Mouse (Mus musculus): ENCODE results near the gene Khdrbs1. TPM values are rescaled to one million over a fixed set of nuclear protein-coding genes. Genes with fewer than 3 reads are reported as not detected.

The Khdrbs1 gene
- total and polyA plus RNA-seq, 3 experiments: 58.6 to 125 (median 67.4) TPM

DNA sequence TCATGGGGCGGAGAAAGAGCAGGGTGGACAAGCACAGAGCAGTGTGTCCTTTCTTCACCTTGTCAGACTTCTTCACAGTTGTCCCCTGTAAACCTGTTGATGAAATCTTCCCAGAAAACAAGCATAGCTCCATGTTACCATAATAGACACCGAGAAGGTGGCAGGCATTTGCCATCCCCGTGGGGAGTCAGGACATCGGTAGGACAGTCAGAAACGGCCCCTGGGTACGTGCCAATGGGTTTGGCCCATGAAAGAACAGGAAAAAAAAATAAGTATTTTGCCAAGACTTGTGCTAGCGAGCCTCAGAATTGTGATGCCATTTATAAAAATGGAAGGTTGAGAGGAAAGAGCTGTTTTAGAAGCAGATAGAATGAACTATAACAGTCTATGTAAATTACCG lies 25.7 kb upstream of the Khdrbs1 start:
- Histone ChIP-seq H3K9ac (ENCODE audit: insufficient read depth, low read depth) (no peak overlapping the region), H3K4me3 (replicated peaks in 1 of 3; ENCODE audit: low read depth in 2 of 3, low read length in 2 of 3, poor library complexity in 1 of 3) (no peak overlapping the region), H3K4me2 (ENCODE audit: insufficient read depth, low read depth, poor library complexity, severe bottlenecking) (no peak overlapping the region), H3K27me3 (replicated peaks) (no peaks in the 10 kb centered on the region), H3K4me1 (ENCODE audit: control insufficient read depth in 1 of 2, insufficient read depth in 2 of 2) (peaks cover 4 to 28% of the 10 kb centered on the region in 2 experiments; a peak in 3 of 4 replicates), H3K36me3 (replicated peaks in 1 of 2; ENCODE audit: control insufficient read depth in 1 of 2, insufficient read depth in 1 of 2, low read length in 1 of 2) (no peaks in the 10 kb centered on the region), H3K79me2 (replicated peaks; ENCODE audit: control insufficient read depth, extremely low read depth, insufficient read depth, poor library complexity, severe bottlenecking) (no peaks in the 10 kb centered on the region; the same call in 1 of the 2 replicates), H3K27ac (ENCODE audit: insufficient read depth, low read depth) (no peak overlapping the region), H3K9me3 (replicated peaks; ENCODE audit: low read length) (no peaks in the 10 kb centered on the region)
- dilution Hi-C loops (cut with MboI; ENCODE audit: extremely low pct_ligation_motif_present, extremely low pct_unique_long_range_greater_than_20kb, low sequenced_read_pairs) (no loop called here), in situ Hi-C loops (cut with MboI; ENCODE audit: low pct_ligation_motif_present, low pct_unique_long_range_greater_than_20kb, low sequenced_read_pairs) (no loop called here)
- no peak for TF ChIP-seq USF2 (conservative IDR thresholded peaks at IDR 0.05; ENCODE audit: low read depth, low read length)
- no peak for TF ChIP-seq MYC (IDR thresholded peaks at IDR 0.05; ENCODE audit: low read depth, low read length)
- TF ChIP-seq JUND (conservative IDR thresholded peaks at IDR 0.05; ENCODE audit: low read depth, low read length): no peak
- TF ChIP-seq KAT2A (IDR thresholded peaks at IDR 0.05; ENCODE audit: insufficient replicate concordance, low read length): no peak
- no peak for TF ChIP-seq PAX5 (IDR thresholded peaks at IDR 0.05; ENCODE audit: low read length)
- no peak for DNase-seq (ENCODE audit: extremely low read depth)

DNA sequence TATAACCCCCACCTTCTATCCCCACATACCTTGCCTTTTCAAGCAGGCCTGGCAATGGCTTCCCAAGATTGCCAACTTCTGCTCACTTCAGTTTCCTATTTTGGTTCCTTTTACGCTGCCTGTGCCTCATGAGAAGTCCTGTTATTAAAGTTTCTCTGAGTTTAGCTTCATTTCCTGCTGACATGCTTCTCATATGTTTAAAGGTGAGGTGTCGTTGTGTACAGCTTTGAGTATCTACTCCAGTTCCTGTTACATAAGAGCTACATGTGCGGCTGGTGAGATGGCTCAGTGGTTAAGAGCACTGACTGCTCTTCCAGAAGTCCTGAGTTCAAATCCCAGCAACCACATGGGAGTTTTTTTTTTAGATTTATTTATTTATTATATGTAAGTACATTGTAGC lies 23.2 kb upstream of the Khdrbs1 start:
- H3K27ac ChIP-seq (ENCODE audit: insufficient read depth, low read depth): no peak overlapping the region
- H3K9me3 ChIP-seq (replicated peaks; ENCODE audit: low read length): no peaks in the 10 kb centered on the region
- dilution Hi-C loops (cut with MboI; ENCODE audit: extremely low pct_ligation_motif_present, extremely low pct_unique_long_range_greater_than_20kb, low sequenced_read_pairs) (no loop called here), in situ Hi-C loops (cut with MboI; ENCODE audit: low pct_ligation_motif_present, low pct_unique_long_range_greater_than_20kb, low sequenced_read_pairs) (no loop called here)
- peaks cover 4 to 23% of the 10 kb centered on the region in 2 experiments; a peak in 3 of 4 replicates for H3K4me1 ChIP-seq (ENCODE audit: control insufficient read depth in 1 of 2, insufficient read depth in 2 of 2)
- H3K4me2 ChIP-seq (ENCODE audit: insufficient read depth, low read depth, poor library complexity, severe bottlenecking): no peak overlapping the region
- H3K36me3 ChIP-seq (replicated peaks in 1 of 2; ENCODE audit: control insufficient read depth in 1 of 2, insufficient read depth in 1 of 2, low read length in 1 of 2): no peaks in the 10 kb centered on the region
- TF ChIP-seq RAD21 (IDR thresholded peaks at IDR 0.05; ENCODE audit: low read depth, low read length) (no peak), ZC3H11A (IDR thresholded peaks at IDR 0.05; ENCODE audit: low read depth, low read length) (no peak), MYC (IDR thresholded peaks at IDR 0.05; ENCODE audit: low read depth, low read length) (no peak), ZKSCAN1 (IDR thresholded peaks at IDR 0.05; ENCODE audit: borderline replicate concordance, low read depth, low read length) (no peak), ETS1 (conservative IDR thresholded peaks at IDR 0.05; ENCODE audit: low read depth, low read length) (no peak), BHLHE40 (IDR thresholded peaks at IDR 0.05; ENCODE audit: low read depth, low read length) (no peak), TCF12 (IDR thresholded peaks at IDR 0.05; ENCODE audit: low read depth, low read length) (no peak), JUN (IDR thresholded peaks at IDR 0.05; ENCODE audit: insufficient read depth, low read depth, low read length) (no peak), HCFC1 (IDR thresholded peaks at IDR 0.05; ENCODE audit: low read depth, low read length) (no peak), NRF1 (IDR thresholded peaks at IDR 0.05; ENCODE audit: low read depth, low read length) (no peak), ZMIZ1 (IDR thresholded peaks at IDR 0.05; ENCODE audit: low read depth, low read length) (no peak), USF2 (conservative IDR thresholded peaks at IDR 0.05; ENCODE audit: low read depth, low read length) (no peak), UBTF (IDR thresholded peaks at IDR 0.05; ENCODE audit: low read depth, low read length) (no peak), SMC3 (IDR thresholded peaks at IDR 0.05; ENCODE audit: low read depth, low read length) (no peak)
- no peak for DNase-seq (ENCODE audit: extremely low read depth)
- H3K9ac ChIP-seq (ENCODE audit: insufficient read depth, low read depth): no peak overlapping the region
- no peaks in the 10 kb centered on the region for H3K27me3 ChIP-seq (replicated peaks)
- H3K79me2 ChIP-seq (replicated peaks; ENCODE audit: control insufficient read depth, extremely low read depth, insufficient read depth, poor library complexity, severe bottlenecking): no peaks in the 10 kb centered on the region; the same call in 1 of the 2 replicates
- H3K4me3 ChIP-seq (replicated peaks in 1 of 3; ENCODE audit: low read depth in 2 of 3, low read length in 2 of 3, poor library complexity in 1 of 3): no peak overlapping the region

Data from CH12.LX (cell line).